Mouse (Mus musculus) small intestine, adult 2 months (tissue): ENCODE data around the gene D6Wsu163e.

Source experiments
- CTCF ChIP-seq: fragments of 200-500 bp; IDR thresholded peaks from 2 replicates; pipeline ENCODE4 v1.5.1; 2012; ENCODE audit warnings: low read depth, mild to moderate bottlenecking, control low read depth, inconsistent platforms, low read length, moderate library complexity, mixed read lengths; ENCODE audit not compliant: insufficient replicate concordance, insufficient read length; ENCODE audit errors: extremely low read depth
- POLR2A ChIP-seq: fragments of 200-500 bp; IDR thresholded peaks from 2 replicates; pipeline ENCODE4 v1.6.1; 2012; ENCODE audit warnings: low read depth, mild to moderate bottlenecking, control low read depth, inconsistent platforms, low read length, moderate library complexity

GRCm38 (mm10) chr6:126995494-126995893, 55.7 kb downstream of the D6Wsu163e start:
- no peak for TF ChIP-seq CTCF
- TF ChIP-seq POLR2A: no peak
